ENCODE assay signal across 8 mouse cellular contexts in the genomic region with DNA sequence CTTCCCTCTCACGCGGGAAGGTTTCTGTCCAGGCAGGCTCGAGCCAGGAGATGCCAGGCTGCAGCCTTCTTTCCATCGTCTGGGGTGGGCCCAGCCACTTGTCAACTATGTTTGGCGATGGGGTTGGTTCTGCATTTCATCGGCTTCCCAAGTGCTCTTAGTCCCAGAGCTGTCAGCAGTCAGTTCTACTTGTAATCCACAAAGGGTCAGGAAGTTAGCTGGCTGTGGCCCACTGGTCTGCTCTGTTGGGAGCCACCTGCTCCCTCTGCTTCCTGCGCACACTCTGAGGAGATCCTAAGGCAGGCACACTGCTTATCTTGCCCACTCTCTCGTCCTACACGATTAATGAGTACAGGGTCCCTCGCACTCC. TPM values are rescaled to one million over a fixed set of nuclear protein-coding genes. Genes with fewer than 3 reads are reported as not detected.
DNase-seq lines count a peak whose midpoint lies in the region; ATAC-seq and TF ChIP-seq lines count a peak whose summit lies in the region.

No protein-coding gene starts in this region.

- peaks cover 9% of the 10 kb centered on the region for H3K36me3 ChIP-seq in megakaryocyte, embryonic 14.5 days (replicated peaks; ENCODE audit: low read length)
- no peaks in the 10 kb centered on the region for H3K36me3 ChIP-seq in embryonic facial prominence, embryonic 14.5 days (ENCODE audit: control insufficient read depth, insufficient read depth, low read length)
- no peaks in the 10 kb centered on the region for H3K36me3 ChIP-seq in limb, embryonic 10.5 days
- no peaks in the 10 kb centered on the region for H3K36me3 ChIP-seq in small intestine, adult 2 months (ENCODE audit: control insufficient read depth, insufficient read depth, low read length)

- ATAC-seq in megakaryocyte, adult 5-6 weeks (ENCODE audit: poor library complexity, severe bottlenecking), result no peak
- peak; percentile 41 for ATAC-seq in embryonic facial prominence, embryonic 14.5 days (ENCODE audit: low read depth)

- H3K9me3 ChIP-seq in megakaryocyte, embryonic 14.5 days, result peaks cover 12% of the 10 kb centered on the region
- 0 out of 2 replicates have a peak, but pooled peaks cover 4% of the 10 kb centered on the region for H3K9me3 ChIP-seq in embryonic facial prominence, embryonic 14.5 days (ENCODE audit: control insufficient read depth, low read length)
- H3K9me3 ChIP-seq in limb, embryonic 10.5 days (replicated peaks), result no peaks in the 10 kb centered on the region

- no peak for DNase-seq in embryonic facial prominence, embryonic 14.5 days (ENCODE audit: low spot score)
- no peak for DNase-seq in limb, embryonic 10.5 days (ENCODE audit: low spot score)
- no peak for DNase-seq in right cerebral cortex, adult 2 months (ENCODE audit: low spot score in 2 of 2)
- DNase-seq in right cerebral cortex, postnatal 10 days (ENCODE audit: low spot score in 2 of 2), result no peak
- DNase-seq in spleen, postnatal 36 days (ENCODE audit: low spot score in 2 of 2), result no peak

- peaks cover 48% of the 10 kb centered on the region for H3K4me1 ChIP-seq in megakaryocyte, embryonic 14.5 days
- H3K4me1 ChIP-seq in embryonic facial prominence, embryonic 14.5 days (ENCODE audit: control insufficient read depth, insufficient read depth, low read length), result peaks cover 8% of the 10 kb centered on the region
- peaks cover 11% of the 10 kb centered on the region for H3K4me1 ChIP-seq in limb, embryonic 10.5 days
- H3K4me1 ChIP-seq in small intestine, adult 2 months (ENCODE audit: control insufficient read depth, insufficient read depth, insufficient read length, low read length), result peaks cover 3% of the 10 kb centered on the region; the same call in 1 of the 2 replicates

- WGBS in embryonic facial prominence, embryonic 14.5 days, result 11% methylated on average over 7 of the region's 10 CpGs
- WGBS in limb, embryonic 10.5 days, result 12% methylated on average over 10 of the region's 10 CpGs
- WGBS in small intestine, adult 2 months, result 6% methylated on average over 10 of the region's 10 CpGs

- no peak for TF ChIP-seq CTCF in small intestine, adult 2 months (IDR thresholded peaks at IDR 0.05; ENCODE audit: extremely low read depth, insufficient read length, insufficient replicate concordance, low read depth, low read length)

- H3K4me2 ChIP-seq in embryonic facial prominence, embryonic 14.5 days (ENCODE audit: low read depth, low read length), result peak overlapping the region; percentile 69

- H3K27me3 ChIP-seq in megakaryocyte, embryonic 14.5 days (replicated peaks), result no peaks in the 10 kb centered on the region
- no peaks in the 10 kb centered on the region for H3K27me3 ChIP-seq in embryonic facial prominence, embryonic 14.5 days (replicated peaks; ENCODE audit: control insufficient read depth, insufficient read depth, low read length)
- H3K27me3 ChIP-seq in limb, embryonic 10.5 days (ENCODE audit: low read depth, poor library complexity, severe bottlenecking), result no peaks in the 10 kb centered on the region
- H3K27me3 ChIP-seq in small intestine, adult 2 months (ENCODE audit: control insufficient read depth, insufficient read depth, low read length), result no peaks in the 10 kb centered on the region

- H3K27ac ChIP-seq in embryonic facial prominence, embryonic 14.5 days (replicated peaks; ENCODE audit: low read depth, low read length), result peak overlapping the region; percentile 95
- H3K27ac ChIP-seq in limb, embryonic 10.5 days, result peak overlapping the region; percentile 96
- H3K27ac ChIP-seq in small intestine, adult 2 months (ENCODE audit: insufficient read depth, low read depth, low read length), result peak overlapping the region; percentile 79

- peak overlapping the region; percentile 85 for H3K9ac ChIP-seq in embryonic facial prominence, embryonic 14.5 days (ENCODE audit: low read depth, low read length)

- no peak for TF ChIP-seq POLR2A in small intestine, adult 2 months (IDR thresholded peaks at IDR 0.05; ENCODE audit: low read depth, low read length)

- H3K4me3 ChIP-seq in megakaryocyte, embryonic 14.5 days (replicated peaks), result peak overlapping the region; percentile 97
- peak overlapping the region; percentile 72 for H3K4me3 ChIP-seq in embryonic facial prominence, embryonic 14.5 days (ENCODE audit: low read depth, low read length)
- H3K4me3 ChIP-seq in limb, embryonic 10.5 days, result peak overlapping the region; percentile 81
- peak overlapping the region; percentile 73 for H3K4me3 ChIP-seq in small intestine, adult 2 months (ENCODE audit: low read depth, low read length)

RNA-seq across cellular contexts. Expression of gene Fbxl4, which starts 0.6 kb away (rescaled TPM):
- 0.63 TPM in 1 of 2 replicates, not detected in the other for polyA plus RNA-seq in megakaryocyte, embryonic 14.5 days (2012; ENCODE audit: insufficient read depth, low replicate concordance)
- 12.8 and 15.0 TPM in 2 replicates for total RNA-seq in megakaryocyte, adult 5-6 weeks (2015)
- 6.9 and 8.2 TPM in 2 replicates for total RNA-seq in megakaryocyte, adult 5-6 weeks (2017)
- 15.4 and 15.6 TPM in 2 replicates for polyA plus RNA-seq in embryonic facial prominence, embryonic 14.5 days (2014; fragmentation: Nextera tagmentation; extraction: Ambion mirVana)
- polyA plus RNA-seq in limb, embryonic 10.5 days (2016; fragmentation: Nextera tagmentation; extraction: Ambion mirVana), result 5.8 and 7.0 TPM in 2 replicates
- polyA plus RNA-seq in small intestine, adult 2 months (2012; rRNA removed), result 3.3 and 11.2 TPM in 2 replicates
